Mouse (Mus musculus): Measurements from ENCODE around the gene Mcemp1. TPM values are rescaled to one million over a fixed set of nuclear protein-coding genes. Genes with fewer than 3 reads are reported as not detected.

Mcemp1 gene
- polyA plus RNA-seq, 1 experiment = not detected

DNA sequence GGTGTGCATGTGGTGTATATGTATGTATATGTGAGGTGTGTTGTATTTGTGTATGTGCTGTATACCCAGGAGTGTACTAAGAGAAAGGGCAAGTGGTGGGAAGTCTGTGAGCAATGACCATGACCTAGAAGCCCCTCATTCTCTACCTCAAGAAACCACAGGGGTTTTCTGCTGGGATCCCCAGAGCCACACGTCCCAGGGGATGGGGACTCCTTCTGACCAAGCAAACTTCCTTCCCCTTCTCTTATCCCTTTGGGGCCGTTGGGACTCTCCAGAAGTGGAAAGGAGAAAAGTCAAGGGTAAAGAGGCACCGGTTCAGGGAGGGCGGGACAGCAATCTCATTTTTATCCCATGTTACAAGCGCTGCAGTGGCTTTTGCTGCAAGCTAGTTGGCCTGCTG is 19.9 kb downstream of the Mcemp1 start:
- no peak for TF ChIP-seq GATA1 (IDR thresholded peaks at IDR 0.05; ENCODE audit: low read length)

DNA sequence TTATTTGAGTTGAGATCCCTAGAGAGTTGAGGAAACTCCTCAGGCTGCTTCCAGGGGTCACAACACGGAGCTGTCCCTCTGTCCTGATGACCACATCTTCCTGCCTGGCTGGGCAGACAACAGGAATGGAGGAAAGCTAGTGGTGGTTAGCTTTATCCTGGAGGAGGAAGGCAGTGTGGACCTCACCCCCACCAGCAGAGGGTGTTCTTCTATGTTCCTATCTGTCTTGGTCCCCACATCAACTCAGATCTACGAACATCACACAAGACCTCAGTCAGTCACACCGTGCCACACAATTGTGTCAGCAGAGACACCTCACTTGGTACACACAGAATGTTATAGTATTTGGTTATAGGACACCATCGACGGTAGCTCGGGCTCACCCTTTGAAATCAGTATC is 22.0 kb downstream of the Mcemp1 start:
- no peak for TF ChIP-seq GATA1 (IDR thresholded peaks at IDR 0.05; ENCODE audit: low read length)

DNA sequence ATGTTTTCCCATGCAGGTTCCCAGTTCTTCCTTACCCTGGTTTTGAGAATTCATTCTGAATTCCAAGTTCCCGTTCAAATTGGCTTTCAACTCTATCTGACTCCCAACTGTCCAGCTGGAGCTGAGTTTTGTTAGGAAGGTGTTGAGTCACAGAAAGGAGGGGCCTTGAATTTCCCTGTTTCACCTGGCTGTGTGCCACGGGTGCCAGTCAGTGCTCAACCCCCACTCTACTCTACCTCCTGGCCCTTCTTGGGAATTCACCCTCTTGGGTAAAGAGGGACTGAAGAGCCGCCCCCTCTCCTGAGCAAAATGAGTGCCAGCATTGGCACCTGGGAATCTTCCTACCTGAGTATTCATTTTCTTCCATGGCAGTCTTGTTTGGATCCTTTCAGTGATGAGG is 25.2 kb downstream of the Mcemp1 start:
- no peak for TF ChIP-seq GATA1 (IDR thresholded peaks at IDR 0.05; ENCODE audit: low read length)

DNA sequence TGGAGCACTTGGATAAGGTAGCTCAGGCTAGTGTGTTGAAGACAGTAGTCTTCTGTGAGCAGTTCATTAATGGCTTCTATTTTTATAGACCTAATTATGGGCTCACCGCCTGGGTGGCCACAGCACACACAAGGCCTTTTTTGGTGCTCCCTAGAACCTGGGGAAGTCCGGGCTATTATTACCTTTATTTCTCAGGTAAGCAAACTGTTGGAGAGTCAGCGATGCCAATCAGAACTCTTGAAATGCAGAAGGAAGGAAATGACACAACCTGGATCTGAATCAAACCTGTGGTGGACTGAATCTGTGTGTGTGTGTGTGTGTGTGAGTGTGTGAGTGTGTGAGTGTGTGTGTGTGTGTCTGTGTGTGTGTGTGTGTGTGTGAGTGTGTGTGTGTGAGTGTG is 28.6 kb downstream of the Mcemp1 start, which contains the start of gene Fcer2a:
TSS of gene Fcer2a (minus strand) at position 55 of the 400 bp plus-strand sequence.
- TF ChIP-seq GATA1 (IDR thresholded peaks at IDR 0.05; ENCODE audit: low read length) = no peak

DNA sequence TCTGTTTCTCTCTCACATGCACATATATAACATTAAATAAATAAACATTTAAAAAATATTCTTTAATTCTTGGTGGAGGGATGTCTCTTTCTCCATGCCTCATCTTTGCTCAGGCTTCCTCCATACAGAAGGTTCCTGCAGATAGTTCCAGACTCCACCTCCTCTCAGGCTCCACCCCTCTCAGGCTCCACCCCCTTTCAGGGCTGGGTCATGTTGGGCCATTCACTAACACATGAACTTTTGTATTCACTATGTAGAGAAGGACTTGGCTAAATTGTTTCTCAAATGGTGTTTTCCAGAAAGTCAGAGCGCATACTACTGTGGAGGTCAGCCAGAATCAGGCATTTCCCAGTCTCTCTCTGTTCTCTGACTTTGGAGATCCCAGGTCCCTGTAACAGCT is 35.9 kb downstream of the Mcemp1 start:
- no peak for TF ChIP-seq GATA1 (IDR thresholded peaks at IDR 0.05; ENCODE audit: low read length)

DNA sequence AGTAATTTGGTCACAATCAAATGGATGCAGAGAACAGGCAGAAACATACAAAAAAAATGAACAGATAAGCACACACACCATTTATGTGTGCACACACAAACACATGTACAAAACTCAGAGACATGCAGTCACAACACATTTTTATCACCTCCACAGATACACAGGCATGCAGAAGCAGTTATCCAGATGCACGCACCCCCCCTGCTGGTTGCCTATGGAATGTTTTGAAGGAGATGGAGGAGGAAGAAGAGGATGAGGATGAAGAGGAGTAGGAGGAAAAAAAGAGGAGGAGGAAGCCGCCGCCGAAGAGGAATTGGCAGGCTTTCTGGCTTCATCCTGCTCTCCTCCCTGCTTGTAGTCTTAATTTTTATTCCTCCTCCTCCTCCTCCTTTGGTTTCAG is 40.2 kb downstream of the Mcemp1 start:
- TF ChIP-seq GATA1 (IDR thresholded peaks at IDR 0.05; ENCODE audit: low read length) = no peak

DNA sequence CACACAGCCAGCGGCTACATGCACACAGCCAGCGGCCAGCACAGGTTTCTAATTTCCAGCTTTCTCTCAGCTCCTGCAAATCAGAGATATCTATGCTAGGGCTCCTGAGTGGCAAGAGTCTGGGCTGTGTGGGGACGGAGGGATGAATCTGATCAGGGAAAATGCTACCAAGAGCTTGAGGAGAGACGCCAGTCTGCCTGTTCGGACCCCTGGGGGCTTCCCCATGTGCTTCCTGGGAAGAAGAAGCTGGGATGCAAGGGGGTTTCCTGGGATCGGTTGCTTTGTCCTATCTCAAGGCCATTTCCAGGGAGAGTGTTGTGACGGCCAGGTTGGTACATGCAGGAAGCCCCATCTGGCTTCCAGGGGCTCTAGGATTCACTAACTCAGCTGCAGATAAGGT is 42.1 kb downstream of the Mcemp1 start:
- no peak for TF ChIP-seq GATA1 (IDR thresholded peaks at IDR 0.05; ENCODE audit: low read length)

DNA sequence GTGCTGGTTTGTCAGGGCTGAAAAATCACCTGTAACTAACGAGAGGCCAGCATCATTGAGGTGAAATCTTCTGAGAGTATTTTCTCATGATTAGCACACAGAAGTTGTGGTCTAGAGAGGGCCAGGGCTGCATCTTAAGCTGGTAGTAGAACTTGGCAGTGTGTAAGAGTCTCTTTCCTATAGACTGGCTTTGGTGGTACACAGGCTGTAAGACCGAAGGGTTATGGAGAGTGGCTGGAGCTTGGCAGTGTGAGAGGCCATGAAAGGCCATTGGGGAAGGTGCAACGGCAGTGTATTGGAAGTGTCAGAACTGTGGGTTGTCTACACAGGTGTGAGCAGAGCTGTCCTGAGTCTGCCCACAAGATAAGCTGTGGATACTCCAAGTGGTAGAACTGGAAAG is 44.8 kb downstream of the Mcemp1 start:
- no peak for TF ChIP-seq GATA1 (IDR thresholded peaks at IDR 0.05; ENCODE audit: low read length)

DNA sequence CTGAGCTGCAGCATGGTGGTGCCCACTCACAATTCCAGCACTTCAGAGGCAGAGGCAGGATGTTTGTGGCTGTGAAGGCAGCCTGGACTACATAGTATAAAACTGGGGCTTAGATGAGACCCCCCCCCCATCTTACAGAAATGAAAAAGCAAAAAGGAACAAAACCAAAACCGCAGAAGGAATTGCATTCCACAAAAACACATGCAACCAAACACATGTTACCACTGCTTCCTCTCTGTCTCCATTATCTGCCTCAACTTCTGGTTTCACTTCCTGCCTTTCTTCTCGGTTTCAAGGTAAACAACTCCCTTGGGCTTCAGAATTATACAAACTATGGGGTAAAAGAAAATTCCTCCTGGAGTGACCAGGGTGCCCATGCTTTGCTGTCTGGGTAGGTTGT is 46.1 kb downstream of the Mcemp1 start:
- TF ChIP-seq GATA1 (IDR thresholded peaks at IDR 0.05; ENCODE audit: low read length) = no peak

DNA sequence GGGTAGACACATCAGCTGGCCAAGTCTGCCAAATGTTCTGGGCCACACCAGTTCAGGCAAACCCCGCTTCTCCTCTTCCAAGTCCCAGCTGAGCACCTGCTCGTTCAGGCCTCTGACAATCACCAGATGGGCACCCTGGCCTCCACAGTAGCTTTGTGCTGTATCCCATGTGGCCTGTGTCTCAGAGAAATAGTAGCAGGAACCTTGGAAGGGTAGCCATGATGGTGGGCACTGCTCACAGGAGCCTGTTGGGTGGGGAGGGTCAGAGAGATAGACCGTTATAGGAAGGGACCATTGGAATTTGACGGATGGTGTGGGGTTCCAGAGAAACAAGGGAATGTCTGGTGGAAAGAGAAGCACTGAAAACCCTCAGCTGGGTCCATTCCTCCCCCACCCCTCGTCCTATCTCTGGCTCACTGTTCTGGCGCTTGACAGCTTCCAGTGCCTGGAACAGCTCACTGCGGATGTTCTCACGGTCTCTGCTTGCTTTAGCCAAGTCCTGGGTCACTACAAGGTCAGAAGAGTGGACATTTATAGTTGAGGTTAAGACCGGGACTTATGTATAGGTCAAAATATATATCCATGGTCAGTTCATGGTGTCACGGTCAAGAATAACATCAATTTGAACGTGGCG is 51.9 kb downstream of the Mcemp1 start:
- no peak for TF ChIP-seq GATA1 (IDR thresholded peaks at IDR 0.05; ENCODE audit: low read length)

DNA sequence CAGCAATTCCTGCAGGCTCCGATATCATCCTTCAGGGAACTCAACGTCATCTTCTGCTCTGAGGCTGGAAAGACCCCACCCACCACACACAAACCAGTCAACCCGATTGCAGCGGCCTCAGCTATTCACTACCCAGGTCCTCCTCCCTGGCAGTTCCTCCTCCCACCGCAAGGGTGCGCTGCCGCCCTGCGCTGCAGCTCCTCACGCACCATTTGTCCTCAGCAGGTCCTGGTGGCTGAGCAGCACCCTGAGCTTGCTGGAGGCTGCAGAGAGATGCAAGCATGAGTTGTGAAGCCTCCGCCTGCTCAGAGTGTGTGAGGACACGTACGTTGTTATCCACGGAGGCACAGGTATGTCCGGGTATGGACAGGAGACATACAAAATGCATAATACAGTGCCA is 53.0 kb downstream of the Mcemp1 start:
- no peak for TF ChIP-seq GATA1 (IDR thresholded peaks at IDR 0.05; ENCODE audit: low read length)

Other genes starting within 250 kb of the Mcemp1 start
- 0.45 and 0.79 TPM in 2 replicates for gene Pex11g, start 198.1 kb upstream of the Mcemp1 start, polyA plus RNA-seq (2012)
- gene Tex45, start 194.9 kb upstream of the Mcemp1 start, polyA plus RNA-seq (2012) = 0.04 TPM in 1 of 2 replicates, not detected in the other
- 14.9 and 16.7 TPM in 2 replicates for gene Zfp358, start 172.6 kb upstream of the Mcemp1 start, polyA plus RNA-seq (2012)
- 106 and 187 TPM in 2 replicates for gene Mcoln1, start 165.3 kb upstream of the Mcemp1 start, polyA plus RNA-seq (2012)
- 23.2 and 24.6 TPM in 2 replicates for gene Pnpla6, start 150.4 kb upstream of the Mcemp1 start, polyA plus RNA-seq (2012)
- gene C330021F23Rik, start 97.8 kb upstream of the Mcemp1 start, polyA plus RNA-seq (2012) = not detected in 2 replicates
- not detected in 2 replicates for gene Camsap3, start 78.5 kb upstream of the Mcemp1 start, polyA plus RNA-seq (2012)
- gene Xab2, start 44.4 kb upstream of the Mcemp1 start, polyA plus RNA-seq (2012) = 38.8 and 51.5 TPM in 2 replicates
- gene Pet100, start 44.2 kb upstream of the Mcemp1 start, polyA plus RNA-seq (2012) = 50.5 and 55.8 TPM in 2 replicates
- gene Pcp2, start 40.2 kb upstream of the Mcemp1 start, polyA plus RNA-seq (2012) = not detected in 2 replicates
- gene Stxbp2, start 34.8 kb upstream of the Mcemp1 start, polyA plus RNA-seq (2012) = 250 and 417 TPM in 2 replicates
- gene Retn, start 10.0 kb upstream of the Mcemp1 start, polyA plus RNA-seq (2012) = not detected in 2 replicates
- gene Fcor, start 6.6 kb downstream of the Mcemp1 start, polyA plus RNA-seq (2012) = not detected in 2 replicates
- gene Trappc5, start 10.5 kb downstream of the Mcemp1 start, polyA plus RNA-seq (2012) = 22.4 and 25.8 TPM in 2 replicates
- not detected in 2 replicates for gene Fcer2a, start 28.4 kb downstream of the Mcemp1 start, polyA plus RNA-seq (2012)
- gene Clec4g, start 54.9 kb downstream of the Mcemp1 start, polyA plus RNA-seq (2012) = not detected in 2 replicates
- gene Cd209a, start 83.2 kb downstream of the Mcemp1 start, polyA plus RNA-seq (2012) = not detected in 2 replicates
- not detected in 2 replicates for gene Cd209e, start 188.6 kb downstream of the Mcemp1 start, polyA plus RNA-seq (2012)
- not detected in 2 replicates for gene Cd209d, start 212.8 kb downstream of the Mcemp1 start, polyA plus RNA-seq (2012)